Mouse (Mus musculus) kidney, postnatal 0 days (tissue): ENCODE results near the gene Eif5b. TPM values are rescaled to one million over a fixed set of nuclear protein-coding genes. Genes with fewer than 3 reads are reported as not detected.

Experiments used
- ATAC-seq: fragments of 200-750 bp; cut with Nextera tagmentation; replicated peaks from 2 replicates; pipeline ENCODE4 v1.8.0; 2017; ENCODE audit warnings: low read depth, moderate number of reproducible peaks, moderate TSS enrichment, moderate library complexity; ENCODE audit not compliant: low FRiP score
- DNase-seq: peaks from one replicate; pipeline ENCODE4 v3.0.0-alpha.2; 2016; ENCODE audit warnings: low spot score
- H3K27ac ChIP-seq: fragments of 300-500 bp; sonication (generic); 2 replicates; pipeline ENCODE4 v1.5.1; 2014; ENCODE audit warnings: mild to moderate bottlenecking
- H3K27me3 ChIP-seq: fragments of 300-500 bp; sonication (generic); 2 replicates; pipeline ENCODE4 v1.6.1; 2014; ENCODE audit warnings: low read length, mixed read lengths; ENCODE audit not compliant: insufficient read depth
- H3K36me3 ChIP-seq: fragments of 300-500 bp; sonication (generic); 2 replicates; pipeline ENCODE4 v1.6.1; 2014; ENCODE audit warnings: low read length, mixed read lengths; ENCODE audit not compliant: insufficient read depth
- H3K4me1 ChIP-seq: fragments of 300-500 bp; sonication (generic); replicated peaks from 2 replicates; pipeline ENCODE4 v1.6.1; 2014; ENCODE audit warnings: antibody characterized with exemption, low read length, mixed read lengths; ENCODE audit not compliant: insufficient read depth
- H3K4me2 ChIP-seq: fragments of 300-500 bp; sonication (generic); 2 replicates; pipeline ENCODE4 v1.6.1; 2014; ENCODE audit warnings: mild to moderate bottlenecking, low read length, moderate library complexity, mixed read lengths
- H3K4me3 ChIP-seq: fragments of 300-500 bp; sonication (generic); replicated peaks from 2 replicates; pipeline ENCODE4 v1.5.1; 2014; ENCODE audit warnings: low read depth, low read length
- H3K9ac ChIP-seq: fragments of 300-500 bp; sonication (generic); 2 replicates; pipeline ENCODE4 v1.6.1; 2014; ENCODE audit warnings: low read depth, low read length
- H3K9me3 ChIP-seq: fragments of 300-500 bp; sonication (generic); replicated peaks from 2 replicates; pipeline ENCODE4 v1.6.1; 2016; ENCODE audit warnings: low read length, inconsistent platforms, mixed read lengths
- CTCF ChIP-seq: IDR thresholded peaks from 2 replicates; pipeline ENCODE4 v1.5.1; 2016; ENCODE audit warnings: antibody characterized with exemption, low read depth, mild to moderate bottlenecking, moderate library complexity
- WGBS: fragments of 180-500 bp; shearing (Covaris S2); extraction: QIAGEN DNeasy Blood & Tissue Kit; methylation state at CpG from one replicate; pipeline ENCODE4 v1.1.7; 2014; 5-methylcytosine and 5-hydroxymethylcytosine counted together
- polyA plus RNA-seq: library from polyadenylated mRNA; unstranded; fragments of >200 nt; fragmentation: Nextera tagmentation; extraction: Ambion mirVana; gene quantifications from 2 replicates; pipeline ENCODE4 v1.2.1, GENCODE M21; 2015

The Eif5b gene
- polyA plus RNA-seq, 1 experiment from 2014 or later = 21.8 TPM

DNA sequence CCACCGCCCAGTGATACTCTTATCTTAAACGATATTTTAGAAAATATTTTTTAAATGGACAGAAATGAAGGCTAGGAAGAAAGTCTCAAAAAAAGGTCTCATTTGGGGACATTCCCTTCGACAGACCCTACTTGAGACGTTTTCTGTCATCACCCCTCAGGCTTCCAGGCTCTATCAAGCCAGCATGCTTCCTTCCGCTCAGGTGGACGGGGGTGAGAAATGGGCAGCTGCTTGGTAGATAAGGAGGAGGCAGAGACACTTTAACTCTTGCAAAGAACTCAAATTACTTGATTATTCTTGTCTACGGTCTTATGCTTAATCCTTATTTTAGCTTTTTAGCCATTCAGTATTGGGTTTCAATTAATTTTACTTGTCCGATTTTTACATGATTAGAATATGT is 3.0 kb downstream of the Eif5b start:
- 94% methylated on average over 8 of the region's 8 CpGs for WGBS
- Histone ChIP-seq H3K4me3 (no peak overlapping the region), H3K4me1 (0 out of 2 replicates have a peak, but pooled peaks cover 14% of the 10 kb centered on the region), H3K36me3 (no peaks in the 10 kb centered on the region), H3K9ac (no peak overlapping the region), H3K27me3 (no peaks in the 10 kb centered on the region), H3K27ac (no peak overlapping the region), H3K9me3 (no peaks in the 10 kb centered on the region), H3K4me2 (no peak overlapping the region)
- no peak for TF ChIP-seq CTCF
- DNase-seq (no peak), ATAC-seq (no peak)

DNA sequence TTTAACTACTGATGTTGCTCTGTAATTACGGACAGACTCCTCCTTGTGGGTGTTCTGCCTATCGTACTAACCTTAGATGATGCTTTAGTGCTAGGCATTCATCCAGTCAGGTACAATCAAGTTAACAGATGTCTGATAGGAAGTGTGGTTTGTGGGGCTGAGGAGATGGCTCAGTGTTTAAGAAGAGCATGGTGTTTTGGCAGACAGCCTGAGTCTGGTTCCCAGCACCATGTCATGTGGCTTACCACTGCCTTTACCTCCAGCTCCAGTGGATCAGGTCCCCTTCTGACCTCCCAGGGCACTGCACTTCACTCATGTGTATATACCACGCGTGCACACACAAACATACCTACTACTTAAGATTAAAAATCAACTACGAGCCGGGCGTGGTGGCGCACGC is 4.1 kb downstream of the Eif5b start:
- ATAC-seq (no peak), DNase-seq (no peak)
- WGBS = 92% methylated on average over 9 of the region's 9 CpGs
- no peaks in the 10 kb centered on the region for H3K36me3 ChIP-seq
- no peak overlapping the region for H3K4me3 ChIP-seq
- H3K4me1 ChIP-seq = 0 out of 2 replicates have a peak, but pooled peaks cover 9% of the 10 kb centered on the region
- H3K4me2 ChIP-seq = no peak overlapping the region
- H3K27me3 ChIP-seq = no peaks in the 10 kb centered on the region
- no peak for TF ChIP-seq CTCF
- no peaks in the 10 kb centered on the region for H3K9me3 ChIP-seq
- no peak overlapping the region for H3K9ac ChIP-seq
- H3K27ac ChIP-seq = no peak overlapping the region

DNA sequence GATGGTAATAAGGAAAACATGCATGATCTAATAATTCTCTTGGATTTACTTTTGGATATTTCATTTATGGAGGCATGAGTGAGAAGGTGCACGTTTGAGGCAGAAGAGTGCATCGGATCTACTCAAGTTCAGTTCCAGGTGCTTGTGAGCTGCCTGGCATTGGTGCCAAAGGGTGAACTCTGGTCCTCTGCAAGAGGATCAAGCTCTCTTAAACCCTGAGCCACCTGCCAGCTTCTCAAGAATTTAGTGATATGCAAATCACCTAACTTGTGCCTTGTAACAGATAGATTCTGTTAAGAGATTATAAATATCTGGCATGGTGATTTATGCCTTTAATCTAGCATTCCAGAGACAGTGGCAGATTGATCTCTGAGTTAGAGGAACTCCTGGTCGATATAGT is 5.2 kb downstream of the Eif5b start:
- H3K9me3 ChIP-seq = no peaks in the 10 kb centered on the region
- no peaks in the 10 kb centered on the region for H3K36me3 ChIP-seq
- 0 out of 2 replicates have a peak, but pooled peaks cover 9% of the 10 kb centered on the region for H3K4me1 ChIP-seq
- H3K27ac ChIP-seq = no peak overlapping the region
- DNase-seq (no peak), ATAC-seq (no peak)
- WGBS = 77% methylated on average over 3 of the region's 3 CpGs
- H3K27me3 ChIP-seq = no peaks in the 10 kb centered on the region
- no peak for TF ChIP-seq CTCF
- H3K9ac ChIP-seq = no peak overlapping the region
- no peak overlapping the region for H3K4me3 ChIP-seq
- no peak overlapping the region for H3K4me2 ChIP-seq

DNA sequence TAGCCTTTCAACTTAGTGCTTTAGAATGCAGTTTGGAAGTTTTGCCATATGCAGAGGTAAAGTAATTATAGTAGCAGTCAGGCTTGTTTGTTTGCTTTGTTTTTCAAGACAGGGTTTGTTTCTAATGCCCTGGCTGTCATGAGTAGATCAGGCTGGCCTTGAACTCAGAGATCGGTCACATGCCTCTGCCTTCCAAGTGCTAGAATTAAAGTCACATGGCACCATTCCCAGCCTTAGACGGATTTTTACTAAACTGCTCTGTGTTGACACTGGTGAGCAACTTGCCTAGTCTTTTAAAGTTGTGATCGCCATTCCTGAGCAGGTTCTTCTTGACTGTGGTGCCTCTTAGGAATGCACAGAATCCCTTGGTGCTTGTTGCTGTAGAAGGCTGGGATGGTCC is 8.9 kb downstream of the Eif5b start:
- 71% methylated on average over 3 of the region's 3 CpGs for WGBS
- no peak overlapping the region for H3K4me3 ChIP-seq
- H3K9me3 ChIP-seq = no peaks in the 10 kb centered on the region
- ATAC-seq (no peak), DNase-seq (no peak)
- TF ChIP-seq CTCF = no peak
- H3K4me1 ChIP-seq = no peaks in the 10 kb centered on the region
- H3K27me3 ChIP-seq = no peaks in the 10 kb centered on the region
- H3K9ac ChIP-seq = no peak overlapping the region
- no peak overlapping the region for H3K4me2 ChIP-seq
- H3K36me3 ChIP-seq = no peaks in the 10 kb centered on the region
- H3K27ac ChIP-seq = no peak overlapping the region

DNA sequence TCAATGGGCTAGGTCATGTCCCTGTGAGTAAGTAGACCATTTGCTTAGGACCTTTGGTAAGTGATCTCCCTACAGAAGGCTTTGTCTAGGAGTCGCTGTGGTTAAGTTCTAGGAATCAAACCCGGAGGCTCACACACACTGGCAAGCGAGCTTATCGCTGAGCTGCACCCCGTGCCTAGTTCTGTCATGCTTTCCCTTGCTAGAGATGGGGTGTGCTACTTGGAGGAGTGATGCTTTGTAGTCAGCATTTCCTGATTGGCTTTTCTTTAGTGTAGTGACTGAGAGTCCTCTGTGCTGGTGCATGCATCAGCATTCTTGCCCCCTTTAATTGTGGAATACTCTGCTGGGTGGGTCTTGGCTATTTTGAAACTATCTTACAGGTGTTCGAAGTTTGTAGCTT is 13.8 kb downstream of the Eif5b start:
- DNase-seq (no peak), ATAC-seq (no peak)
- no peak overlapping the region for H3K9ac ChIP-seq
- TF ChIP-seq CTCF = no peak
- no peak overlapping the region for H3K4me3 ChIP-seq
- H3K27ac ChIP-seq = no peak overlapping the region
- no peaks in the 10 kb centered on the region for H3K36me3 ChIP-seq
- H3K9me3 ChIP-seq = no peaks in the 10 kb centered on the region
- no peaks in the 10 kb centered on the region for H3K27me3 ChIP-seq
- H3K4me1 ChIP-seq = no peaks in the 10 kb centered on the region
- no peak overlapping the region for H3K4me2 ChIP-seq
- WGBS = 82% methylated on average over 6 of the region's 6 CpGs

DNA sequence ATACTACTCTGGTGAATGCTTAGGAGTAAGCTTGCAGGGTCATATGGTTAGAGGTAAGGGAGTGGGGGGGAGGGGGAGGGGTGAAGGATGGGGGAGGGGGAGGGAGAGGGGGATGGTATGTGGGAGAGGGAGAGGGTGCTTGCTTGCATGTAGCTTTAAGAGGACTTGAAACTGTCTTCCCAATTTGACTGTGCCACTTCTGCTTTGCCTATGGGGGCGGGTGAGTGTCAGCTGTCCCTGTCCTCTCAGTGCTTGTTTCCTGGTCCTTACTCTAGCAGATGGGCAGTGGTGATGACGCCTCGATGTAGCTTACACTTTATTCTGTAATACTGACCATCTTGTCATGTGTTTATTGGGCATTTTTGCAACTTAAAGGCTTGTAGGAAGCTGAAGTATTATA is 14.3 kb downstream of the Eif5b start:
- WGBS = 91% methylated on average over 3 of the region's 3 CpGs
- H3K9me3 ChIP-seq = no peaks in the 10 kb centered on the region
- no peaks in the 10 kb centered on the region for H3K4me1 ChIP-seq
- no peak overlapping the region for H3K4me2 ChIP-seq
- H3K36me3 ChIP-seq = no peaks in the 10 kb centered on the region
- H3K27me3 ChIP-seq = no peaks in the 10 kb centered on the region
- no peak overlapping the region for H3K27ac ChIP-seq
- TF ChIP-seq CTCF = no peak
- no peak overlapping the region for H3K4me3 ChIP-seq
- H3K9ac ChIP-seq = no peak overlapping the region
- ATAC-seq (no peak), DNase-seq (no peak)

DNA sequence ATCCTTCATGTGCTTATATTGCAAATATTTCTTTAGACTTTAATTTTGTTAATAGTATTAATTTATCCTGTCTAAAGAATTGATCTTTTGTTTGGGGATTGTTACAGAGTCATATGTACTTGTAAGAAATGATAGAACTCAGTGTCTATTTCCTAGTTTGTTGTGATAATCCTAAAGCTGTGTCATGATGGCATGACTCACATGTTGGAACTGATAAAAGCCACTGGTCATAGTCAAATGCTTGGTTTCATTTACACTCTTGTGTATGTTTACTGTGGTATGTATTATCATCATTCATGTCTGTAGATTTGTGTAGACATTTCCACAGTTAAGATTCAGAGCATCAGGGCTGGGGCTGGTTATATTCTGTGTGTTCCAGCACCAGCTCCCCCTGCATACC is 14.7 kb downstream of the Eif5b start:
- Histone ChIP-seq H3K4me2 (no peak overlapping the region), H3K27ac (no peak overlapping the region), H3K27me3 (no peaks in the 10 kb centered on the region), H3K4me1 (no peaks in the 10 kb centered on the region), H3K9me3 (no peaks in the 10 kb centered on the region), H3K9ac (no peak overlapping the region), H3K4me3 (no peak overlapping the region), H3K36me3 (no peaks in the 10 kb centered on the region)
- TF ChIP-seq CTCF = no peak
- DNase-seq (no peak), ATAC-seq (no peak)
